Mouse (Mus musculus): Measurements from ENCODE around the gene Gpr173.
"Not testable (repeated sequence)": the region's sequence is repeated elsewhere in the genome, so short reads cannot be mapped to it uniquely, and the experiment has no call there.

Gpr173 gene

GRCm38 (mm10) chrX:152368397-152369273 is at the start of gene Gpr173:
Gene Gpr173 (minus strand): TSS chrX:152368704.
- no peak for DNase-seq (ENCODE audit: low spot score)

- no peak for DNase-seq (ENCODE audit: low spot score)
These were observed 34.7 kb upstream of the Gpr173 start for GRCm38 (mm10) chrX:152403251-152403650.

GRCm38 (mm10) chrX:152400096-152400495 is 31.6 kb upstream of the Gpr173 start:
- DNase-seq (ENCODE audit: low spot score), result no peak

GRCm38 (mm10) chrX:152368054-152368396 is 479 bp downstream of the Gpr173 start:
- no peak for DNase-seq (ENCODE audit: low spot score)

GRCm38 (mm10) chrX:152366418-152366817 is 2.1 kb downstream of the Gpr173 start:
- no peak for DNase-seq (ENCODE audit: low spot score)

GRCm38 (mm10) chrX:152352553-152353153 is 15.9 kb downstream of the Gpr173 start:
- DNase-seq (ENCODE audit: low spot score), result peak; percentile 61

GRCm38 (mm10) chrX:152347041-152347440 is 21.5 kb downstream of the Gpr173 start:
- DNase-seq (ENCODE audit: low spot score), result no peak

GRCm38 (mm10) chrX:152346587-152346986 is 21.9 kb downstream of the Gpr173 start:
- DNase-seq (ENCODE audit: low spot score), result no peak

GRCm38 (mm10) chrX:152342903-152343302 is 25.6 kb downstream of the Gpr173 start:
- DNase-seq (ENCODE audit: low spot score), result no peak

- DNase-seq (ENCODE audit: low spot score), result peak; percentile 72
These were observed 26.1 kb downstream of the Gpr173 start, which contains the start of gene Tspyl2 for GRCm38 (mm10) chrX:152342358-152342901. Gene Tspyl2 (minus strand): TSS chrX:152342425.

GRCm38 (mm10) chrX:152341496-152341895 is 27.0 kb downstream of the Gpr173 start:
- DNase-seq (ENCODE audit: low spot score), result no peak

GRCm38 (mm10) chrX:152336546-152337332 is 31.8 kb downstream of the Gpr173 start:
- DNase-seq (ENCODE audit: low spot score), result peak; percentile 71

GRCm38 (mm10) chrX:152336123-152336522 is 32.4 kb downstream of the Gpr173 start:
- DNase-seq (ENCODE audit: low spot score), result not testable (repeated sequence)

- not testable (repeated sequence) for DNase-seq (ENCODE audit: low spot score)
These were observed 39.1 kb downstream of the Gpr173 start for GRCm38 (mm10) chrX:152329400-152329799.

GRCm38 (mm10) chrX:152327689-152328052 is 40.8 kb downstream of the Gpr173 start:
- DNase-seq (ENCODE audit: low spot score), result no peak

- peak; percentile 81 for DNase-seq (ENCODE audit: low spot score)
These were observed 41.4 kb downstream of the Gpr173 start, which contains the start of gene Kantr for GRCm38 (mm10) chrX:152326996-152327688. Gene Kantr (minus strand): TSS chrX:152327495.

GRCm38 (mm10) chrX:152323584-152323983 is 44.9 kb downstream of the Gpr173 start:
- DNase-seq (ENCODE audit: low spot score), result no peak

GRCm38 (mm10) chrX:152322776-152323175 is 45.7 kb downstream of the Gpr173 start:
- DNase-seq (ENCODE audit: low spot score), result no peak

GRCm38 (mm10) chrX:152320535-152320934 is 48.0 kb downstream of the Gpr173 start:
- no peak for DNase-seq (ENCODE audit: low spot score)

- peak; percentile 70 for DNase-seq (ENCODE audit: low spot score)
These were observed 60.6 kb downstream of the Gpr173 start for GRCm38 (mm10) chrX:152307942-152308341.

- DNase-seq (ENCODE audit: low spot score), result peak; percentile 80
These were observed 61.1 kb downstream of the Gpr173 start for GRCm38 (mm10) chrX:152307371-152307770.

GRCm38 (mm10) chrX:152306224-152306623 is 62.3 kb downstream of the Gpr173 start:
- DNase-seq (ENCODE audit: low spot score), result no peak

All from c-Kit-positive CD71-positive TER-119-positive erythroid progenitor cells, embryonic 14.5 days (primary cell).